In genomic region chr5:3343566-3344080, GRCm38 (mm10) we compare ENCODE assay signal across 8 mouse cellular contexts. TPM values are rescaled to one million over a fixed set of nuclear protein-coding genes. Genes with fewer than 3 reads are reported as not detected.
A peak's percentile ranks its signal among the peaks of the same experiment; 100 is the strongest.
DNase-seq lines count a peak whose midpoint lies in the region; ATAC-seq and TF ChIP-seq lines count a peak whose summit lies in the region.

No protein-coding gene starts in this region.

- H3K36me3 ChIP-seq in embryonic facial prominence, embryonic 11.5 days (replicated peaks; ENCODE audit: control insufficient read depth, insufficient read depth, low read depth, low read length) = no peaks in the 10 kb centered on the region
- H3K36me3 ChIP-seq in heart, adult 2 months (ENCODE audit: control insufficient read depth, insufficient read depth, low read length) = no peaks in the 10 kb centered on the region
- no peaks in the 10 kb centered on the region for H3K36me3 ChIP-seq in midbrain, embryonic 16.5 days (ENCODE audit: control insufficient read depth, insufficient read depth, low read length)

- peak overlapping the region; percentile 46 for H3K4me3 ChIP-seq in embryonic facial prominence, embryonic 11.5 days (ENCODE audit: low read depth, low read length)
- peak overlapping the region; percentile 82 for H3K4me3 ChIP-seq in heart, adult 2 months
- peak overlapping the region; percentile 56 for H3K4me3 ChIP-seq in midbrain, embryonic 16.5 days (ENCODE audit: low read depth, low read length)

- 1% methylated on average over 37 of the region's 37 CpGs for WGBS in embryonic facial prominence, embryonic 11.5 days
- 1% methylated on average over 37 of the region's 37 CpGs for WGBS in heart, adult 2 months
- under 1% methylated on average over 35 of the region's 37 CpGs for WGBS in midbrain, embryonic 16.5 days

- no peaks in the 10 kb centered on the region for H3K79me2 ChIP-seq in heart, adult 2 months (replicated peaks; ENCODE audit: control insufficient read depth, insufficient read depth, low read length)

- peak overlapping the region; percentile 56 for H3K9ac ChIP-seq in embryonic facial prominence, embryonic 11.5 days (replicated peaks; ENCODE audit: low read length)
- peak overlapping the region; percentile 99 for H3K9ac ChIP-seq in heart, adult 2 months (ENCODE audit: low read depth, low read length)
- peak overlapping the region; percentile 64 for H3K9ac ChIP-seq in midbrain, embryonic 16.5 days (ENCODE audit: low read depth, low read length)

- DNase-seq in 3134 (ENCODE audit: extremely low read depth, insufficient read length, low spot score) (peak; percentile 75), adipocyte (ENCODE audit: low spot score) (peak; percentile 75), liver (peak; percentile 70)
- peak; percentile 72 for DNase-seq in embryonic facial prominence, embryonic 11.5 days (ENCODE audit: low spot score)
- DNase-seq in heart, adult 2 months = peak; percentile 81 to 83
- DNase-seq in kidney, adult 18-20 months = peak; percentile 79
- DNase-seq in spleen, postnatal 4 days (ENCODE audit: low spot score in 2 of 2) = peak; percentile 64 to 84

- intact Hi-C loops in heart, adult 2 months (cut with DNase I) = loop anchor here (1.0 to 5.0 kb wide), 3 partner anchors 84 to 191 kb away; no protein-coding TSS in a partner anchor

- H3K27ac ChIP-seq in embryonic facial prominence, embryonic 11.5 days (replicated peaks; ENCODE audit: low read depth, low read length) = peak overlapping the region; percentile 75
- peak overlapping the region; percentile 80 for H3K27ac ChIP-seq in heart, adult 2 months
- peak overlapping the region; percentile 37; the same call in 1 of the 2 replicates for H3K27ac ChIP-seq in midbrain, embryonic 16.5 days (ENCODE audit: low read length)

- no peaks in the 10 kb centered on the region for H3K4me1 ChIP-seq in embryonic facial prominence, embryonic 11.5 days (ENCODE audit: control insufficient read depth, insufficient read depth, low read length)
- H3K4me1 ChIP-seq in heart, adult 2 months (ENCODE audit: control insufficient read depth, insufficient read depth, low read length) = no peaks in the 10 kb centered on the region
- H3K4me1 ChIP-seq in midbrain, embryonic 16.5 days (ENCODE audit: control insufficient read depth, insufficient read depth, low read length) = peaks cover 25% of the 10 kb centered on the region

- ATAC-seq in embryonic facial prominence, embryonic 11.5 days (replicated peaks; ENCODE audit: insufficient number of reproducible peaks, low FRiP score, low TSS enrichment, low read depth) = peak; percentile 58
- peak; percentile 63 for ATAC-seq in midbrain, embryonic 16.5 days

- H3K4me2 ChIP-seq in embryonic facial prominence, embryonic 11.5 days (ENCODE audit: low read depth, low read length) = peak overlapping the region; percentile 95
- H3K4me2 ChIP-seq in midbrain, embryonic 16.5 days (ENCODE audit: low read length) = peak overlapping the region; percentile 95

- H3K27me3 ChIP-seq in embryonic facial prominence, embryonic 11.5 days (ENCODE audit: control insufficient read depth, insufficient read depth, low read length) = no peaks in the 10 kb centered on the region
- H3K27me3 ChIP-seq in heart, adult 2 months (ENCODE audit: control insufficient read depth, insufficient read depth, low read length) = no peaks in the 10 kb centered on the region
- peaks cover 5% of the 10 kb centered on the region for H3K27me3 ChIP-seq in midbrain, embryonic 16.5 days (ENCODE audit: control insufficient read depth, insufficient read depth, low read depth, low read length)

- TF ChIP-seq EP300 in heart, adult 2 months (IDR thresholded peaks at IDR 0.05; ENCODE audit: insufficient read depth, low read depth, low read length) = no peak

- TF ChIP-seq CTCF in heart, adult 2 months (IDR thresholded peaks at IDR 0.05) = 0 out of 2 replicates have a peak, but pooled peaks have one; percentile 15

- TF ChIP-seq POLR2A in heart, adult 2 months (IDR thresholded peaks at IDR 0.05; ENCODE audit: insufficient read depth, low read depth, low read length) = no peak

- no peaks in the 10 kb centered on the region for H3K9me3 ChIP-seq in embryonic facial prominence, embryonic 11.5 days (replicated peaks; ENCODE audit: control insufficient read depth, low read length)
- H3K9me3 ChIP-seq in midbrain, embryonic 16.5 days (replicated peaks; ENCODE audit: control insufficient read depth, low read length, poor library complexity, severe bottlenecking) = no peaks in the 10 kb centered on the region

RNA-seq across cellular contexts. Expression of gene Cdk6, which starts 2.3 kb away (rescaled TPM):
- polyA plus RNA-seq in embryonic facial prominence, embryonic 11.5 days (2014; fragmentation: Nextera tagmentation; extraction: Ambion mirVana) = 17.2 and 21.2 TPM in 2 replicates
- 10 to 100 TPM in 1 of 2 experiments, 1 to 10 TPM in 1; 8.1 to 10.6 TPM for total RNA-seq in heart, adult 2 months (2021)
- 4.0 and 5.9 TPM in 2 replicates for polyA plus RNA-seq in heart, adult 2 months (2012; rRNA removed)
- polyA plus RNA-seq in midbrain, embryonic 16.5 days (2015; fragmentation: Nextera tagmentation; extraction: Ambion mirVana) = 6.3 and 8.1 TPM in 2 replicates

Comparison
In these comparisons a context has a peak if more than half of its experiments do, and no peak if none do; other contexts are left out.
1. Peak in every context shown above with its lines: DNase-seq, ATAC-seq, H3K4me3 ChIP-seq and H3K27ac ChIP-seq.